Mouse (Mus musculus): ENCODE results near the gene Ccna2.

Gene Ccna2

GRCm38 (mm10) chr3:36544961-36545360 is 27.0 kb downstream of the Ccna2 start:
- TF ChIP-seq GATA4 (IDR thresholded peaks at IDR 0.05; ENCODE audit: insufficient replicate concordance, low read length) = no peak

GRCm38 (mm10) chr3:36541399-36541798 is 30.6 kb downstream of the Ccna2 start:
- TF ChIP-seq GATA4 (IDR thresholded peaks at IDR 0.05; ENCODE audit: insufficient replicate concordance, low read length) = no peak

- no peak for TF ChIP-seq GATA4 (IDR thresholded peaks at IDR 0.05; ENCODE audit: insufficient replicate concordance, low read length)
Measured at GRCm38 (mm10) chr3:36540756-36541155, 31.2 kb downstream of the Ccna2 start.

DNA sequence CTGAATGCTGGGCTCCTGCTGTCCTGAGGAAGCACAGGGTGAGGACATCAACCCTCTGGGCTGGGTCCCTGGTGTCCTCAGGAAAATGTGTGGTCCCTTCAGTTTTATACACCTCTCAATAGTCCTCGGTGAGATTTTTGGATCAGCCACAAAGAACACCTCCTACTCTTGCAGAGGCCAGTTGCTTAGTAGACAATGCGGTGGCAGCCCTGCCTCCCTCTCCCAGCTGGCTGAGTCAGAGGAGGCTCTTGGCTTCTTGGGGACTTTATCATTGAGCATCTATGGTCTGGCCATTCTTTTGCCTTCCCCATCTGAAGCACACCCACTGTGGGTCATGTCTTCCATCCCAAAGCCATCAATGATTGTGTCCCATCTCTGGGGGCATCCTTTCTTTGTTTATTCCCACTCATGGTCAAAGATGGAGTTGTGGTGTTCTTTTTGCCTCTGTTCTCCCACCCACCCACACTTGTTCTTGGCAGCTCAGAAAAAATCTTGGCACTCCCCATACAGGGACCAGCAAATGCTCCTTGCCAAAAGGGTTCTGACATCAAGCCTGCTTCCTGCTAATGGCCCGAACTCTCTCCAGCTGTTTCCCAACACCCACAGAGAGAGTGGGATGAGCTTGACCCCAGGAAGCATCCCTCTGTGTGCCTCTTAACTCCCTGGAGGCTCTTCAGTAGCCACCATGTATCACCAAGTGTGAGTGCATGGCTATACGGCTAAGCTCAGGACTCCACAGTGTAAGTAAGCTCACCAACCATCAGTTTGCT is 34.1 kb downstream of the Ccna2 start:
- TF ChIP-seq GATA4 (IDR thresholded peaks at IDR 0.05; ENCODE audit: insufficient replicate concordance, low read length) = no peak

- TF ChIP-seq GATA4 (IDR thresholded peaks at IDR 0.05; ENCODE audit: insufficient replicate concordance, low read length) = no peak
Measured at GRCm38 (mm10) chr3:36536041-36536440, 35.9 kb downstream of the Ccna2 start.

- TF ChIP-seq GATA4 (IDR thresholded peaks at IDR 0.05; ENCODE audit: insufficient replicate concordance, low read length) = no peak
Measured at GRCm38 (mm10) chr3:36533201-36533672, 38.7 kb downstream of the Ccna2 start.

DNA sequence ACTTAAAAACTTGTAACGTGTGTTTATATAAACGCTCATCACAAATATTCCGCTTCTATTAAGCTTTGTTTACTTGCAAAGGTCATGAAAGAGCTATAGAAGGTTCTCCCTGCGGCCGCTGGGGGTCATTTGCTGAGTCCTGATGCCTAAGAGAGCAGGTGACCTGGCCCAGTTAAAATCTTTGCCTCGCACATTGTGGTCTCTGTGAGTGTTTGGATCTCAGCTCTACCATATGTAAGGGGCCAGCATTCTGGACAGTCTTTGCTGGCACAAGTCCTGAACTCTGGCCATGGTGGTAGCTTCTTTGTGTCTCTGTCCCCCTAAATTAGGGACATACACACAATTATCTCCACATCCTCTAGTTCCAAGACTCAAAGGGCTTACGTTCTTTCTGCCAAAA is 39.2 kb downstream of the Ccna2 start:
- TF ChIP-seq GATA4 (IDR thresholded peaks at IDR 0.05; ENCODE audit: insufficient replicate concordance, low read length) = no peak

- no peak for TF ChIP-seq GATA4 (IDR thresholded peaks at IDR 0.05; ENCODE audit: insufficient replicate concordance, low read length)
Measured at GRCm38 (mm10) chr3:36531979-36532542, 39.9 kb downstream of the Ccna2 start.

GRCm38 (mm10) chr3:36531242-36531641 is 40.7 kb downstream of the Ccna2 start:
- no peak for TF ChIP-seq GATA4 (IDR thresholded peaks at IDR 0.05; ENCODE audit: insufficient replicate concordance, low read length)

DNA sequence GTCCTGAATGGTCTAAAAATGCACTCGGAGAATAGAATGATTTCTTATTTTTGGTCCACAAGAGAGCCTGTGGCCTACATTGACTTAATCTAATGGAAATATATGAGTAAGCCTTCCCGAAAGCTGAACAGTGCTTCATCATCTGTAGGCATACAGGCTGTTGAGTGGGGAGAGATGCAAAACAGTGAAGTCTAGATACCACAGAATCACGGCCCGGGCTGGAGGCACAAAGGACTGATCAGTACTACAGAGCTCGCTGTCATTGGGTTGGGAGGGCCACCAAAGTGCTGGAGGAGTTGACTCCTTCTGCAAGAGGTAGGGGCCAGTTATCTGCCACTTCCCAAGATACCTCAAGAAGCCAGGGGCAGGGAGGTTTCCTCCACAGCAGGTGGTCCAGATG is 41.2 kb downstream of the Ccna2 start:
- TF ChIP-seq GATA4 (IDR thresholded peaks at IDR 0.05; ENCODE audit: insufficient replicate concordance, low read length) = no peak

GRCm38 (mm10) chr3:36530345-36530744 is 41.6 kb downstream of the Ccna2 start:
- no peak for TF ChIP-seq GATA4 (IDR thresholded peaks at IDR 0.05; ENCODE audit: insufficient replicate concordance, low read length)

GRCm38 (mm10) chr3:36524466-36524865 is 47.5 kb downstream of the Ccna2 start:
- TF ChIP-seq GATA4 (IDR thresholded peaks at IDR 0.05; ENCODE audit: insufficient replicate concordance, low read length) = no peak

DNA sequence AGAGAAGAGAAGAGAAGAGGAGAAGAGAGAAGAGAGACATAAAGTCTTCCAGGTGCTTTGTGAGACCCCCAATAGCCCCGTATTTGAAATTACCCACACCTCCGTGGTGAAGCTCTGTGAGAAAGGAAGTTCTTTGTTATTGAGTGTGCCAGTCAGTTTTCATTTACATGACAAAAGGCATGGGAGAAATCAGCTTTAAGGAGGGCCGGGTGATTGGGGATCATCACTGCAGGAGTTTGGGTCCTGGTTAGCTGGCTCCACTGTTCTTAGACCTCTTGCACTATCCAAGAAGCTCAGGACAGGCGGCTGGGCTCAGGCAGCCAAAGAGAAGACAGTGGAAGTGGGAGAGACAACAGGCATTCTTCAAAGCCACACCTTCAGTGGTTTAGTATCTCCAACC is 49.8 kb downstream of the Ccna2 start:
- TF ChIP-seq GATA4 (IDR thresholded peaks at IDR 0.05; ENCODE audit: insufficient replicate concordance, low read length) = no peak

DNA sequence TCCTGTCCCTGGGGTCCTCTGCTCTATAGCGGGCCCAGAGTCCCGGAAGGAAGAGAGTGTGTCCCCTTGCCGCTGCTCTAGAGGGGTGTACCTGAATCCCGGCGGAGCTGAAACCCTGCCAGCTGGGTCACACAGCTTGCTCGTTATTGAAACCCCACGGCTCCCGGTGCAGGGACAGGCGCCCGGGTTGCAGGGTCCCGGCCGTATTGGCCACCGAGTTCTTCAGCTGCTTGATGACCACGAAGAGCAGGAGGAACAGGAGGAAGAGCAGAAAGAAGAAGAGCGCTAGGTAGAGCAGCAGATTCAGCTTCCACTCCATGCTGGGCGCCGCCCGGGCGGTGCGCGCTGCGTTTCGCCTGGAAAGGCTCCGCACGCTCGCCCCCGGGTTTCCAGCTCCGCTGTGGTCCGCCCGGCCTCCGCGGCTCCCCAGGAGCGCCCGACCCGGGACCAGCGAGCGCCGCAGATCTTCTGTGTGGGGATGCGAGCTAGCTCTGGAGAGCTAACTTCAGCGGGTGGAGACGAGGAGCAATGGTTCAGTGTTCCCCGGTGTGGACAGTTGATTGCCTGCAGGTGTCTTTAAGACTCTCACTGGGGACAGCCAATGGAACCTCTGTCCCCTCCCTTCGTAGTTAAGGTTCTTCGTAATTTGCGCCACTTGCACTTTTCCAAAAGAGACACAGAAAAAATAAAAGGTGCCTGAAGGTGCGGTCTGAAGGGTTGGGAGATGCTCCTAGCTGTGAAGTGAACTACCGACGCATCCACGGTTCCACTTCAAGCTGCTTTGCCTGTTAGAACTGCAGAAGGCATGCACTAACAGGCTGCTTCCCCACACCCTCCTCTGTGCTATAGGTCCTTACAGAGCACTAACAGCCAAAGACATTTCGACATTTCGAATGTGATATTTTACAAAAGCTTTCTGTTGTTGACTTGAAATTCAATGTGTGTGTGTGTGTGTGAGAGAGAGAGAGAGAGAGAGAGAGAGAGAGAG is 50.6 kb downstream of the Ccna2 start, which contains the start of gene Gm11549:
TSS of gene Gm11549 (minus strand) at position 741 of the 988 bp plus-strand sequence.
- no peak for TF ChIP-seq GATA4 (IDR thresholded peaks at IDR 0.05; ENCODE audit: insufficient replicate concordance, low read length)

DNA sequence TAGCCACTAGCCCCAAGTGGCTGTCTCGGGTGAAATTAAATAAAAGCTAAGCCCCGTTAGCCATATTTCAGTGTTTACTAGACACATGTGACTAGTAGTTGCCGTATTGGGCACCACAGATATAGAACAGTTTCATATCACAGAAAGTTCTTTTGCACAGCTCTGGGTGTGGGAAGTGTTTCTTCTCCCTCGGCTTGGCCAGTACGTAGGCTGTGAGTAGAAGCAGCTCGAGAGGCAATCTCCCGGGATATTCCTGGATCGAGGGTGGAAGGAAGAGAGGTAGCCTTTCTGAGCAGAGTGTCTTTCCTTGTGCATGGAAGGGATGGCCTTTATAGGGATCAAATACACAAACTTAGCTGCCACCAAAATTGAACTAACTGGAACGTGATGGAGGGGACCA is 55.8 kb downstream of the Ccna2 start:
- TF ChIP-seq GATA4 (IDR thresholded peaks at IDR 0.05; ENCODE audit: insufficient replicate concordance, low read length) = no peak
